Mouse (Mus musculus): Measurements from ENCODE around the gene Card9. TPM values are rescaled to one million over a fixed set of nuclear protein-coding genes. Genes with fewer than 3 reads are reported as not detected.

Gene Card9
- polyA plus RNA-seq, 2 experiments, result 2.3 to 6.8 TPM

DNA sequence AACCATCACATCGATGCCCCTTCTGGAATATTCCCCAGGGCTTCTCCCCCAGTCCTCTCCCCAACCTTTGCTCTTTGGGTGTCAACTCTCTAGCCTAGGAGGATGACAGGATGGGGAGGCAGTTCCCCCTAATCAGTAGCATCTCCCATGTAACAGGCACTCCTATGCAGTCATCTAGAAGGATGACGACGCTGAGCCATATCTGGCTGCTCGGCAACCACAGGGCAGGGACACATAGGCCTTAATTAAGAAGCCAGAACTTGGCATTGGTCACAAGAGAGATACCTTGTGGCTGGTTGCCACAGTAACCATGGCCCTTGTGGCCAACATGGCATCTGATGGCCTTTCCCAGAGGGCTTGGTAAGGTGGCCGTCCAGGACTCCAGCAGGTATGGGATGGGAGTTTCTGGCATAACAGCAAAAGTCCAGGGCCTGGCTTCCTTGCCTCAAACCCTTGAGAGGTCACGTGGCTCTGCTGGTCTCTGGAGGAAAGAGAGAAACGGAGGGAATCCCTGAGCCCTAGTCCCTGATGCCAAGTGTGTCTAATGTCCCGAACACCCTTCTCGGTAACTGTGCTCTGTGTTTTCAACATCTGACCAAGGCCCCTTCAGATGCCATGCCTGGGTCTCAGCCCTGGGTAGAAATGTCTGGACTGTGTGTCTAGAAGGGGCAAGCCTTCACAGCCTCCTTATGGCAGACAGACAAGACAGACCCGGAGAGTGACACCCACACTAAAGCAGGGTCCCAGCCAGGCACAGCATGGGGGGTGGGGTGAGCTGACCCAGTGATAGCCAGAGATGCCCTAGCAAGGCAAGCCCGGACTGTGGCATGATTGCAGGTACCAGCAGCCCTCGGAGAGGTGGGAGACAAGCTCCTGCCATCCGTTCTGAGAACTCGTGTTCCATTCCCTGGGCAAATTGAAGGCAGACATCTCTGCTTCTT lies 40.2 kb downstream of the Card9 start:
- 56% methylated on average over 14 of the region's 14 CpGs for WGBS (ENCODE audit: insufficient replicate concordance)
- TF ChIP-seq CTCF (IDR thresholded peaks at IDR 0.05; ENCODE audit: low read depth) (no peak), EP300 (IDR thresholded peaks at IDR 0.05; ENCODE audit: low read depth) (no peak)
- H3K9me3 ChIP-seq (ENCODE audit: control insufficient read depth, low read length), result no peaks in the 10 kb centered on the region

DNA sequence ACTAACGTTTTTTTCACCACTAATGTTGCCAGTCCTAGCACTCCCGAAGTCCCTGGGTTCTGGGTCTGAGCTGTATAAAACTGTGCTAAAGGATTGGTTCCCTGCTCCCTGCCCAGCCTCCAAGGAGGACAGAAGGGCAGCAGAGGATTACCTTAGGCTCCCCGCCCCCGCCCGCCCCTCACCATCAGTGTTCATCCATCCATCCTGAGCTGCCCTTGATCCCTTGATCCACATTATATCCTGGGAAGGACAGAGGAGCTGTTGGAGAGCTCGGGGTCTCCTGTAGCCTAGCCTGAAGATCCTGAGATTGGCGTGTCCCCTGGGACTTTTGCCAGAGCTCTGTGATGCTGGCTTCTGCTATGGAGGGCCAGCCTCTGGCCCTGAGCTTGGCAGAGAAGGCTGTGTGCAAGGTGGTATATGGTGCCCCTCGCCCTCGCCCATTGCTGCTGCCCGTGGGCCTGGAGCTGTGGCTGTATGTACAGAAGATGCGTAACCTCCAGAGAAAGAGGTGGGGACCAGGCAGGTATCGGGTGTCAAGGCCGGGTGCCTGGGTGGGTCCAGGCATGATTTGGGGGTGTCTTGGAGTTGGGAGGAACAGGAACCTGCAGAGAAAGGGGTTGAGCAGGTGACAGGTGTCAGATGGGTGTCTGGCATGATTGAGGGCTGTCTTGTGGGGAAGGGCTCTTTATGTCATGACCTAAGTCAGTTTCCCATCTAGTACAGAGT lies 41.0 kb downstream of the Card9 start:
- Histone ChIP-seq H3K36me3 (replicated peaks; ENCODE audit: control insufficient read depth, insufficient read depth, low read depth) (no peaks in the 10 kb centered on the region), H3K9ac (replicated peaks) (no peak overlapping the region), H3K9me3 (ENCODE audit: control insufficient read depth, low read length) (no peaks in the 10 kb centered on the region), H3K4me1 (replicated peaks; ENCODE audit: control insufficient read depth in 2 of 2, insufficient read depth in 2 of 2, low read length in 1 of 2) (no peaks in the 10 kb centered on the region), H3K4me3 (ENCODE audit: insufficient read depth in 1 of 2, low read depth in 2 of 2, low read length in 2 of 2) (no peak overlapping the region), H3K27me3 (ENCODE audit: control insufficient read depth, insufficient read depth, low read length) (no peaks in the 10 kb centered on the region), H3K27ac (no peak overlapping the region), H3K4me2 (ENCODE audit: low read depth) (no peak overlapping the region)
- WGBS (ENCODE audit: insufficient replicate concordance), result 73% methylated on average over 13 of the region's 13 CpGs
- TF ChIP-seq CTCF (IDR thresholded peaks at IDR 0.05; ENCODE audit: low read depth) (no peak), EP300 (IDR thresholded peaks at IDR 0.05; ENCODE audit: low read depth) (no peak)
- ATAC-seq (ENCODE audit: insufficient read depth) (no peak), DNase-seq (ENCODE audit: low read depth in 3 of 3, low spot score in 3 of 3) (no peak)

More for the DNA sequence above, 40.2 kb downstream of the Card9 start:
- DNase-seq (ENCODE audit: low read depth in 3 of 3, low spot score in 3 of 3), result no peak
- H3K4me2 ChIP-seq (ENCODE audit: low read depth), result no peak overlapping the region
- no peak for ATAC-seq (ENCODE audit: insufficient read depth)
- no peak overlapping the region for H3K4me3 ChIP-seq (ENCODE audit: insufficient read depth in 1 of 2, low read depth in 2 of 2, low read length in 2 of 2)
- no peaks in the 10 kb centered on the region for H3K27me3 ChIP-seq (ENCODE audit: control insufficient read depth, insufficient read depth, low read length)
- H3K36me3 ChIP-seq (replicated peaks; ENCODE audit: control insufficient read depth, insufficient read depth, low read depth), result no peaks in the 10 kb centered on the region
- H3K27ac ChIP-seq, result no peak overlapping the region
- H3K9ac ChIP-seq (replicated peaks), result no peak overlapping the region
- H3K4me1 ChIP-seq (replicated peaks; ENCODE audit: control insufficient read depth in 2 of 2, insufficient read depth in 2 of 2, low read length in 1 of 2), result no peaks in the 10 kb centered on the region

DNA sequence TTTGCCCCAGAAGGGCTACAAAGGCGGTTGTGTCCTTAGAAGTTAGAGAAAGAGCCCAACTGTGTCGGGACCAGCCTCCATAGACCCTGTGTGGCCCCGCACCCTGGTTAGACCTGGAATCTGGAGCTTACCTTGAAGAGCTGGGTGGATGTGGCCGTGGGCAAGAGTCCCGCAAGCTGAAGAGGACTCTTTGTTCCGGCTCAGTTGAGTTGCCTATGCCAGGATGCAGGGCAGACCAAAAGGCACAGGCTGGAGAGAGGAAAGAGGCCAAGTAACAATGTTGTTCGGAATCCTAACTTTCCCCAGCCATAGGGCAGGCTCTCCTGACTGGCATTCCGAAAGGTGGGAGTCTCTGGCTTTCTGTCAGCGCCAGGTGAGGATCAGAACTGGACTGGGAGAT lies 41.6 kb downstream of the Card9 start:
- no peaks in the 10 kb centered on the region for H3K9me3 ChIP-seq (ENCODE audit: control insufficient read depth, low read length)
- ATAC-seq (ENCODE audit: insufficient read depth) (no peak), DNase-seq (ENCODE audit: low read depth in 3 of 3, low spot score in 3 of 3) (no peak)
- H3K4me3 ChIP-seq (ENCODE audit: insufficient read depth in 1 of 2, low read depth in 2 of 2, low read length in 2 of 2), result no peak overlapping the region
- no peak overlapping the region for H3K9ac ChIP-seq (replicated peaks)
- TF ChIP-seq CTCF (IDR thresholded peaks at IDR 0.05; ENCODE audit: low read depth) (no peak), EP300 (IDR thresholded peaks at IDR 0.05; ENCODE audit: low read depth) (no peak)
- H3K4me2 ChIP-seq (ENCODE audit: low read depth), result no peak overlapping the region
- H3K36me3 ChIP-seq (replicated peaks; ENCODE audit: control insufficient read depth, insufficient read depth, low read depth), result no peaks in the 10 kb centered on the region
- H3K27ac ChIP-seq, result no peak overlapping the region
- H3K27me3 ChIP-seq (ENCODE audit: control insufficient read depth, insufficient read depth, low read length), result no peaks in the 10 kb centered on the region
- 70% methylated on average over 9 of the region's 9 CpGs for WGBS (ENCODE audit: insufficient replicate concordance)
- no peaks in the 10 kb centered on the region for H3K4me1 ChIP-seq (replicated peaks; ENCODE audit: control insufficient read depth in 2 of 2, insufficient read depth in 2 of 2, low read length in 1 of 2)

DNA sequence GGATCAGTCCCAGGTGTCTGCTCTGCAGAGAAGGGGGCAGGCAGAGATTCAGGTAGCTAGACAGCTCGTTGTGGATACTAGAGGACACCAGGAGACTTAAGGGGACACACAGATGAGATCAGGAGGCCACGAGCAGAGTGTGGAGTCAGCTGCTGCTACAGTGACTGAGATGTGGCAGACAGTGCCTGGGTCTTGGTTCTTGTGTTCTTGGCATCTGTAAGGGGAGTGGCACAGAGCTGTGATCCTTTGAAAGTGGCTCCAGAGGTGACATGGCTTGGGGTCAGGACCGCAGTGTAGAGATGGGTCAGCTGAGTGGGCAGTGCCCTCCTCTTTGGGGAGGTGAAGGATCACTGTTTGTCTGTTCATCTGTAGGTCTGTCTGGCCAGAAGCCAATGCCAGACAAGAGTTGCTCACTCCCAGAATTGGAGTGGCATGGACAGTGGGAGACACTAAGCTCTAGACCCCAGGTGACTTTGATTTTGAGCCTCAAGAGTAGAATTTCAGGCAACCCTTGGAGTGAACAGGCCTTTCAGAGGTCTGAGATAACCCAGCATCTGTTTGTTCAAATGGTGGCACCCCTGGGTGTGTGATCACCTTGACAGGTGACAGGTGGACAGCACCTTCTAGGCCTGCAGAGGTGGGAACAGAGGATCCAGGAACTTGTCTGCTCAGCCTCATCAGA lies 42.6 kb downstream of the Card9 start:
- Histone ChIP-seq H3K27ac (no peak overlapping the region), H3K4me2 (ENCODE audit: low read depth) (no peak overlapping the region), H3K9me3 (ENCODE audit: control insufficient read depth, low read length) (no peaks in the 10 kb centered on the region), H3K9ac (replicated peaks) (no peak overlapping the region), H3K4me1 (replicated peaks; ENCODE audit: control insufficient read depth in 2 of 2, insufficient read depth in 2 of 2, low read length in 1 of 2) (no peaks in the 10 kb centered on the region), H3K4me3 (ENCODE audit: insufficient read depth in 1 of 2, low read depth in 2 of 2, low read length in 2 of 2) (no peak overlapping the region), H3K36me3 (replicated peaks; ENCODE audit: control insufficient read depth, insufficient read depth, low read depth) (no peaks in the 10 kb centered on the region), H3K27me3 (ENCODE audit: control insufficient read depth, insufficient read depth, low read length) (no peaks in the 10 kb centered on the region)
- 60% methylated on average over 3 of the region's 3 CpGs for WGBS (ENCODE audit: insufficient replicate concordance)
- ATAC-seq (ENCODE audit: insufficient read depth) (no peak), DNase-seq (ENCODE audit: low read depth in 3 of 3, low spot score in 3 of 3) (no peak)
- TF ChIP-seq CTCF (IDR thresholded peaks at IDR 0.05; ENCODE audit: low read depth), result no peak
- TF ChIP-seq EP300 (IDR thresholded peaks at IDR 0.05; ENCODE audit: low read depth), result no peak

All from liver, embryonic 14.5 days (tissue).